15 mouse cellular contexts compared by ENCODE assay signal in genomic region chr5:116588836-116589235, GRCm38 (mm10). TPM values are rescaled to one million over a fixed set of nuclear protein-coding genes. Genes with fewer than 3 reads are reported as not detected.
A peak's percentile ranks its signal among the peaks of the same experiment; 100 is the strongest.
DNase-seq lines count a peak whose midpoint lies in the region; ATAC-seq lines count a peak whose summit lies in the region.
"Had no signal": no experiment of that assay in that cellular context is flagged by ENCODE, and none has a peak within 500 bp of the region (broad histone marks: within the 10 kb centered on the region; RNA-seq: fewer than 3 reads in every experiment).

No protein-coding gene starts in this region.

- H3K4me3 ChIP-seq in forebrain, embryonic 14.5 days (ENCODE audit: low read depth, low read length) = peak overlapping the region; percentile 53
- peak overlapping the region; percentile 65 for H3K4me3 ChIP-seq in midbrain, embryonic 10.5 days
- no peak overlapping the region for H3K4me3 ChIP-seq in kidney, embryonic 14.5 days (ENCODE audit: low read length)
- H3K4me3 ChIP-seq: heart, embryonic 12.5 days; intestine, embryonic 15.5 days; limb, embryonic 15.5 days; myocyte had no signal

- no peak overlapping the region for H3K27ac ChIP-seq in forebrain, embryonic 14.5 days (ENCODE audit: low read depth, low read length)
- peak overlapping the region; percentile 52; the same call in 1 of the 2 replicates for H3K27ac ChIP-seq in midbrain, embryonic 10.5 days (replicated peaks)
- no peak overlapping the region for H3K27ac ChIP-seq in kidney, embryonic 14.5 days (ENCODE audit: low read depth, low read length)
- H3K27ac ChIP-seq: intestine, embryonic 15.5 days; limb, embryonic 15.5 days; stomach, postnatal 0 days had no signal

- WGBS in forebrain, embryonic 14.5 days = 57% methylated on average over 10 of the region's 10 CpGs
- WGBS in midbrain, embryonic 10.5 days = 55% methylated on average over 10 of the region's 10 CpGs
- WGBS in kidney, embryonic 14.5 days = 70% methylated on average over 10 of the region's 10 CpGs

- no peaks in the 10 kb centered on the region for H3K9me3 ChIP-seq in forebrain, embryonic 14.5 days (replicated peaks; ENCODE audit: control insufficient read depth, low read length)
- H3K9me3 ChIP-seq in midbrain, embryonic 10.5 days (replicated peaks) = no peaks in the 10 kb centered on the region
- H3K9me3 ChIP-seq in kidney, embryonic 14.5 days (ENCODE audit: control insufficient read depth, low read length) = no peaks in the 10 kb centered on the region; the same call in 1 of the 2 replicates
- H3K9me3 ChIP-seq: intestine, embryonic 15.5 days; limb, embryonic 15.5 days had no signal

- H3K4me1 ChIP-seq in forebrain, embryonic 14.5 days (ENCODE audit: control insufficient read depth, insufficient read depth, low read length) = peaks cover 29% of the 10 kb centered on the region
- peaks cover 96% of the 10 kb centered on the region for H3K4me1 ChIP-seq in midbrain, embryonic 10.5 days
- H3K4me1 ChIP-seq in kidney, embryonic 14.5 days (ENCODE audit: control insufficient read depth, insufficient read depth, low read length) = 0 out of 2 replicates have a peak, but pooled peaks cover 5% of the 10 kb centered on the region

- H3K27me3 ChIP-seq in forebrain, embryonic 14.5 days (replicated peaks; ENCODE audit: control insufficient read depth, insufficient read depth, low read length) = no peaks in the 10 kb centered on the region
- peaks cover 39% of the 10 kb centered on the region for H3K27me3 ChIP-seq in midbrain, embryonic 10.5 days (ENCODE audit: low read depth, poor library complexity, severe bottlenecking)
- H3K27me3 ChIP-seq in kidney, embryonic 14.5 days (ENCODE audit: control insufficient read depth, insufficient read depth, low read length) = peaks cover 47% of the 10 kb centered on the region

- no peaks in the 10 kb centered on the region for H3K36me3 ChIP-seq in forebrain, embryonic 14.5 days (ENCODE audit: control insufficient read depth, insufficient read depth, low read length)
- H3K36me3 ChIP-seq in midbrain, embryonic 10.5 days = peaks cover 3% of the 10 kb centered on the region
- H3K36me3 ChIP-seq in kidney, embryonic 14.5 days (ENCODE audit: control insufficient read depth, insufficient read depth, low read length) = no peaks in the 10 kb centered on the region
- H3K36me3 ChIP-seq: heart, embryonic 12.5 days; intestine, embryonic 15.5 days; limb, embryonic 15.5 days had no signal

- H3K9ac ChIP-seq in forebrain, embryonic 14.5 days (ENCODE audit: low read length) = peak overlapping the region; percentile 88
- H3K9ac ChIP-seq in kidney, embryonic 14.5 days (ENCODE audit: low read depth, low read length) = no peak overlapping the region
- H3K9ac ChIP-seq: heart, embryonic 12.5 days; intestine, embryonic 15.5 days; limb, embryonic 15.5 days had no signal

- H3K4me2 ChIP-seq in forebrain, embryonic 14.5 days (ENCODE audit: low read length) = peak overlapping the region; percentile 86
- no peak overlapping the region for H3K4me2 ChIP-seq in kidney, embryonic 14.5 days (replicated peaks; ENCODE audit: low read depth, low read length)
- H3K4me2 ChIP-seq: heart, embryonic 12.5 days; intestine, embryonic 15.5 days; limb, embryonic 15.5 days had no signal

- peak; percentile 75 for DNase-seq in brain, adult 2 months (ENCODE audit: low read depth, low spot score)
- peak; percentile 69 for DNase-seq in cerebellum, adult 9-10 months
- DNase-seq in forebrain, embryonic 14.5 days (ENCODE audit: low spot score) = no peak
- DNase-seq in midbrain, embryonic 10.5 days (ENCODE audit: low spot score) = no peak
- DNase-seq in gastrocnemius, adult 8-10 months (ENCODE audit: low spot score in 2 of 2) = no peak
- DNase-seq in urinary bladder, adult 18-20 months (ENCODE audit: low spot score in 2 of 2) = no peak
- DNase-seq: lung, postnatal 14 days; right cerebral cortex, postnatal 25 days had no signal

- ATAC-seq in forebrain, embryonic 14.5 days = no peak
- ATAC-seq in kidney, embryonic 14.5 days (ENCODE audit: low FRiP score, low TSS enrichment) = no peak
- ATAC-seq in inflammation-experienced regulatory T-cells, adult 6 months = no peak
- ATAC-seq: intestine, embryonic 15.5 days had no signal

RNA-seq across cellular contexts. Expression of gene Srrm4, which starts 2.8 kb away (rescaled TPM):
- 20.0 and 28.8 TPM in 2 replicates for polyA plus RNA-seq in forebrain, embryonic 14.5 days (2014; fragmentation: Nextera tagmentation; extraction: Ambion mirVana)
- 10.0 and 14.6 TPM in 2 replicates for polyA plus RNA-seq in midbrain, embryonic 10.5 days (2016; fragmentation: Nextera tagmentation; extraction: Ambion mirVana)
- 0.10 and 0.32 TPM in 2 replicates for polyA plus RNA-seq in kidney, embryonic 14.5 days (2014; fragmentation: Nextera tagmentation; extraction: Ambion mirVana)
- total RNA-seq in gastrocnemius, adult 8-10 months (2022) = under 1 TPM in 3 of 4 experiments, not detected in 1; 0.25 to 0.75 (median 0.46) TPM
- polyA plus RNA-seq in inflammation-experienced regulatory T-cells, adult 6 months (2017; shearing (Covaris generic)) = not detected

Comparison
In these comparisons a context has a peak if more than half of its experiments do, and no peak if none do; other contexts are left out.
1. DNase-seq: peak in brain, adult 2 months (single experiment) and cerebellum, adult 9-10 months (single experiment); none in forebrain, embryonic 14.5 days (single experiment), midbrain, embryonic 10.5 days (single experiment), gastrocnemius, adult 8-10 months (0 of 2) and urinary bladder, adult 18-20 months (0 of 2).